Mouse (Mus musculus): ENCODE data around the gene Lrmda.

The Lrmda gene

GRCm38 (mm10) chr14:22167285-22167684 is 147.8 kb downstream of the Lrmda start:
- DNase-seq, result no peak

DNA sequence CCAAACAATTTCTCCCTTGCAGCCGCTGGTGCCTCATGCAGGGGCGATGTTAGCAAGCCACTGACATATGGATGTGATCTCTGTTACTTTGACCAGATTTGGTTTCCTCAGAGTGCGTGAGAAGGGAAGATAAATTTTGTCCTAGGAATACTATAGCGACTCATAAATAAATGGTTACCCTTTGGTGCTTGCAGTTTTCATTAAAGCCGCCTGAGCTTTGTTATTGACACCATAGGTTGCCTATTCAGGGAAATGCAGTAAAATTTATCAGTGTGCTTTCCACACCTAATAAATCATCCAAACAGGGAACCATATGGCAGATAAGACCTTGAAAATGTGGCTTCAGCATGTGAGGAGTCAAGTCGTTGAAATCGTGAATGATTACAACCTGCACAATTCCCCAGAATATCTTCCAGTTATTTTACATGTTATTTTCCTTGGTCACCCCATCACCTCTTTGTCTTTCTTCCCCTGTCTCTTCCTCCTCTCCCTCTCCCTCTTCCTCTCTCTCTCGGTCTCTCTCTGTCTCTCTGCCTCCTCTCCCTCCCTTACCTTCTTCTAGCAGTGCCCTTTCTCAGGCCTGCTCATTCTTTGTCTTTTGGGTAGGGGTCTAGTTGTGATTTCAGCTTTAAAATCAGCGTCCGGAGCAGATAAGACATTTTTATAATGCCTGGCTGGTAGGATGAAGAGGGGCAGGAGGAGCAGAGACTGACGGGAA is 148.7 kb downstream of the Lrmda start:
- no peak for DNase-seq

- DNase-seq, result no peak
These were observed 149.5 kb downstream of the Lrmda start for GRCm38 (mm10) chr14:22168795-22169568.

DNA sequence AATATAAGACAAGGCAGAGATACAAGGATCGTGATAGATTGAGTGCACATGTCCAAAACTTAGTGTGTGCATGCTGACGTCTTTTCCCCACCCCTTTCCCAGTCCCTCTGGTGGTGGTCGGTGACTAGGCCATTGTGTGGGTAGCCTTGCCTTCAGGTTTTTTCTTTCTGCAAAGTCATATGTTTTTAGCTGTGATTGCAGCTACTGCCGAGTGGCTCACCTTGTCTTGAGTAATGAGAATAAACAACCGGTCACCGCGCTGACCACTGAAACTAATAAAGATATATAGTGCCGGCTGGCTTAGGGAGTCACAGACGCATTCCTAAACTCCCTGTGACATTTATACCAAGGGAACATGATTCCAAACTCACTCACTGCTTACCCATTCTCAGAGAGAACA is 155.2 kb downstream of the Lrmda start:
- no peak for DNase-seq

GRCm38 (mm10) chr14:22179761-22180160 is 160.2 kb downstream of the Lrmda start:
- DNase-seq, result no peak

GRCm38 (mm10) chr14:22181508-22181907 is 162.0 kb downstream of the Lrmda start:
- no peak for DNase-seq

DNA sequence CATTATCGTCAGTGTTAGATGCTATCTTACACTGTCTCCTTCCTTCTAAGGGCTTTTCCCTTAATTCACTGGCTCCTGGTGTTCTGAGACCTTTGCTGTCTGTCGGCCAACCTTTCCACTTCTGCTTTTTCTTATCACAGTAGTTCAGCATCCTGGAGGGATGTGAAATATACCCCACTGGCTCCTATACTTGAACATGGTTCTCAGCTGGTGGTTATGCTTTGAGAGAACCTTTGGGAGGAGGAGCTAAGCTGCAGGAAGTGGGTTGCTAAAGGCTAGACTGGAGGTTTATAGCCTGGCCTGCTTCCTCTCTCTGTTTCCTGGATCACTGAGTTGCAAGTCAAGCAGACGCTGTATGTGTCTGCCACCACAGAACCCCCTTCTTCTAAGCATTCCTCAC is 163.7 kb downstream of the Lrmda start:
- DNase-seq, result no peak

GRCm38 (mm10) chr14:22185452-22185851 is 165.9 kb downstream of the Lrmda start:
- DNase-seq, result no peak

- DNase-seq, result no peak
These were observed 170.6 kb downstream of the Lrmda start for GRCm38 (mm10) chr14:22190111-22190510.

DNA sequence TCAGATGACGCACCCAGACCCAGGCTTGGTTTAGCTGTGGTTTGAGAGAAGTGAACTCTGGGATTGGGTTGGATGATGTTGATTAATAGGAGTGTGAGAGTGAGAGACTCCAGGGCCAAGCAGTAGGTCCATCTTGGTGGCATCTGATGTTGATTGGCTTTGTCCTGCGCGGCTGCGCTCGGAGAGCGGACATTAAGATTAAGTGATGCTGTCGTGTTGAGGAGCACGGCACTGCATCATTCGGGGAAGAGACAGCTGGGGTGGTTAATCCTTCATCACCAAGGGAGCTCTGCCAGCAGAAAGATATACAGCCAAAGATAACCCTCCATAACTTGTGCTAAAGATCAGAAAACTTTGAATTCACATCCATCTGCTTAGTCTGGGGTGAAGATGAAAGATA is 172.7 kb downstream of the Lrmda start:
- DNase-seq, result no peak

DNA sequence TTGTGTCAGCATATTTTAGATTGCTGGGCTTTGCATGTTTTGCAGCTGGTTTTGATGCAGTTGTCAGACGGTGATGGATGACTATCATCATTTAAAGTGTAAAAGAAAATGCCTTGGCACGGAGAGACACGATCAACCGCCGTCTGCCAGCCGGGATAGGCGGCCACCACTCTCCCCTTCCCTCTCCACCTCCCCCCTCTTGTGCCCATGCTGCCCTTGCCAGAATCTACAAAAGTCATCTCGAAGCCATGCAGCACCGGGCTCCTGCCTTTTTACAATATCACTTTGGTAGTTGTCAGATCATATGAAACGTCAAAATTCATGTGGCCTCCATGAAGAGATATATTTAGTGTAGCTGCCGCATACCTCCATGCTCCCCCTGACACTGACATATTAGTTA is 178.5 kb downstream of the Lrmda start:
- DNase-seq, result no peak

GRCm38 (mm10) chr14:22198641-22199425 is 179.3 kb downstream of the Lrmda start:
- DNase-seq, result peak in 1 of 2 experiments; percentile 36

DNA sequence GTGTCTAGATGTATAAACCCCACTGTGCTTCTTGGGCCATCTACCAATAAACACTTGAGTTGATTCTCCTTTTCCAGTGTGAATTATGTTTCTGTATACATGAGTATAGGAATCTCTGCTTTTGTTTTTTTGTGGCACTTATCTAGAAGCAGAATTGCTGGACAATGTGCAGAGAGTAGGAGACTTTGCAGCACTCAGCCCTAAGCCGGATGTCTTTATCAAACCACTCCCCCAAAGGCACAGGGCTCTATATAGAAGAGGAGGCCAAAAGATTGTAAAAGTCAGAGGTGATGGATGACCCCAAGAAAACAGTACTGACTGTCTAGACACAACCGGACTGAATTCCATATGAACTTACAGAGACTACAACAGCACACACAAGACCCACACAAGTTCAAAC is 182.2 kb downstream of the Lrmda start:
- DNase-seq, result no peak

- DNase-seq, result no peak
These were observed 191.1 kb downstream of the Lrmda start for GRCm38 (mm10) chr14:22210601-22211000.

GRCm38 (mm10) chr14:22218183-22218582 is 198.7 kb downstream of the Lrmda start:
- no peak for DNase-seq

DNA sequence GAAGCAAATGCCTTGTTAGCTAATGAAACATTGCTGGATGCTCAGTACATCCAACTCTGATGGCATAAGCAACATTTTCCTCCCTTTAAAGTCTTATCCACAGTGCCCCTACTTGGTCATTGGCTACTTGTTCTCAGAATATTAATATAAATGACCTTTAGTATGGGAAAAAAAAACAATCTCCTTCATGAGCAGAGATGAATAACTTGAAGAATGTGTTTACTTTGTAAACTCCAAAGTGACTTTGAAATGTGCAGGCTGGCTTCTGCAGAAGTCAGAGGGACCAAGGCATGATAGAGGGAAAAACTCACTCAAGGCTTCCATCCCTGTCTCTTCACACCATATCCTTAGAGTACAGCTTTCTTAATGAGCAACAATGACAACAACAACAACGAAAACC is 202.5 kb downstream of the Lrmda start:
- DNase-seq, result no peak

DNA sequence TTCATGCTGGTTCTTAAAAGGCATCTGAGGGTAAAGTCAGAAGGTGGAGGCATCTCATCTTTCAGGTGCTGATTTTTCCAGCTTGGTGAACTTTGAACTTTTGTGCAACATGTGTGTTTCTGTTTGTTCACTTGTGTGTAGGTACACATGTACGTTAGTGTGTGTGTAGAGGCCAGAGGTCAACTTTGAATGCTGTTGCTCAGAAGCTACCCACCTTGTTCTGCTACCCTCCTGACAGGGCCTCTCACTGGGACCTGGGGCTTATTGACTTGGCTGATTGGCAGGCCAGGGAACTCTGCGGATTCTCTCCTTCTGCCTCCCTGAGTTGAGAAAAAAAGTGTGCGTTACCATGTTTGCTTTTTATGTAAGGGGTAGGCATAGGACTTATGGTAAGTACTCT is 203.1 kb downstream of the Lrmda start:
- DNase-seq, result no peak

DNA sequence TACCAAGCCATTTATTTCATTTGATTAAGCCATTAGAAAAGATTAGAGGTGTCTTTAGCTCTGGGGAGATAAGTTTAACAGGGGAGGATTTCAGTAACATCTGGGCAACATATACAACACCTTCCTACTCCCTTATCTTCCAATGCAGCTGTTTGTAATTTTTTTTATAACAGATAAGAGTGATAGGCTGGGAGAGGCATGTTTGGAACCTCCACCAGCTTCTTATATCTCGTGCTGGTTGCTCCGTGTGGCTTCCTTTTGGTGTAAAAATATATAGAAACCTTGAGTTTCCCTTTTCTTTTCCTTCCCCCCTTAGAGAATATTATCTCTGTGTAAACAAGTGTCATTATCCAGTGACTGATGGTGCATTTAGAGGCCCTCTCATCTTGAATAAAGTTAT is 206.7 kb downstream of the Lrmda start:
- DNase-seq, result no peak

GRCm38 (mm10) chr14:22228253-22228968 is 208.9 kb downstream of the Lrmda start:
- DNase-seq, result no peak

GRCm38 (mm10) chr14:22240315-22240714 is 220.8 kb downstream of the Lrmda start:
- no peak for DNase-seq

DNA sequence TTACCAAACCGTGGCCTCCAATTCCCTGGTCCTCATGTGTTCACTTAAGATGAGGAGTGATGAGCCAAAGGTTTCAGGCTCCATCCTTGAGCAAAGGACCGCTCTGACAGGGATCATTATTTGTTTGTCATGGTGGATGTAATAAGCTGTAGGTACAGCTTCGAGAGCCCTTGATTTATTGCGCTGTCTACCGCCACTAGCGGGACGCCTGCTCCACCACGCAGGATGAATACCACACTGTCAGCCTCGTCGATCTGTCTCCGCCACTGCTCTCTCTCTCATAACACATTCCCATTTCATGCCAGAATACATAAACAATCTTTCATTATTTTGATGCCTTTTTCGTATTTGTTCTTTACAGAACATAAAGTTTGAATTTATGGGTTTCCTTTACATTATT is 235.9 kb downstream of the Lrmda start:
- no peak for DNase-seq

DNA sequence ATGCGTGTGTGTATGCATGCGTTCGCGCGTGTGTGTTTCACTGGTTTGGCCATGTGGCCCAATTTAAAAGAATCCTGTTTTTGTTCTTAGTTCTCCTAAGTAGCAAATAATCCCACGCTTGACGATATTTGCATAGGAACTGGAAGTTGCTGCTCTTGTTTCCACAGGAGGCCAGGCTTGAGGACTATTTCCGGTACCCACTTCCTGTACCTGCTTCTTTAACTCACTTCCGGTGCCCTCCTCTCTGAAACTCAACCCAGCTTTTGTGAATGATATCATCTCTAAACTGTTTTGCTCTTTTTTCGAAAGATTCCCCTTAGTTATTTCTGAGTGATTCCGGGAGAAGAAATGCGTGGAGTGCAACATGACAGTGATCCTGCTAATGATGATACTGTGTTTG is 236.8 kb downstream of the Lrmda start:
- no peak for DNase-seq

Data from kidney, postnatal 36 days (tissue).